Mouse (Mus musculus): Measurements from ENCODE around the gene Slc16a3.

Slc16a3 gene

GRCm38 (mm10) chr11:120973318-120973717 lies 25.0 kb downstream of the Slc16a3 start:
- no peak for DNase-seq (ENCODE audit: low spot score)

GRCm38 (mm10) chr11:120979711-120980426 lies 31.6 kb downstream of the Slc16a3 start:
- peak; percentile 32 for DNase-seq (ENCODE audit: low spot score)

GRCm38 (mm10) chr11:120980427-120981035 lies 32.3 kb downstream of the Slc16a3 start:
- peak; percentile 90 for DNase-seq (ENCODE audit: low spot score)

- no peak for DNase-seq (ENCODE audit: low spot score)
Measured at GRCm38 (mm10) chr11:120981661-120982060, 33.4 kb downstream of the Slc16a3 start.

- DNase-seq (ENCODE audit: low spot score) = no peak
Measured at GRCm38 (mm10) chr11:120982459-120982858, 34.2 kb downstream of the Slc16a3 start.

- DNase-seq (ENCODE audit: low spot score) = no peak
Measured at GRCm38 (mm10) chr11:120984448-120985330, 36.4 kb downstream of the Slc16a3 start.

- DNase-seq (ENCODE audit: low spot score) = no peak
Measured at GRCm38 (mm10) chr11:120987608-120988007, 39.3 kb downstream of the Slc16a3 start.

GRCm38 (mm10) chr11:120988410-120988809 lies 40.1 kb downstream of the Slc16a3 start:
- DNase-seq (ENCODE audit: low spot score) = no peak

- DNase-seq (ENCODE audit: low spot score) = no peak
Measured at GRCm38 (mm10) chr11:120989523-120989922, 41.2 kb downstream of the Slc16a3 start.

- no peak for DNase-seq (ENCODE audit: low spot score)
Measured at GRCm38 (mm10) chr11:120990126-120990781, 42.0 kb downstream of the Slc16a3 start.

- peak; percentile 94 for DNase-seq (ENCODE audit: low spot score)
Measured at GRCm38 (mm10) chr11:120990951-120991526, 42.8 kb downstream of the Slc16a3 start, which contains the start of gene Csnk1d. Gene Csnk1d (minus strand): TSS chr11:120991330.

GRCm38 (mm10) chr11:120991791-120992190 lies 43.5 kb downstream of the Slc16a3 start:
- DNase-seq (ENCODE audit: low spot score) = no peak

GRCm38 (mm10) chr11:120993080-120993479 lies 44.8 kb downstream of the Slc16a3 start:
- no peak for DNase-seq (ENCODE audit: low spot score)

GRCm38 (mm10) chr11:120993586-120993985 lies 45.3 kb downstream of the Slc16a3 start:
- no peak for DNase-seq (ENCODE audit: low spot score)

GRCm38 (mm10) chr11:120994741-120995140 lies 46.5 kb downstream of the Slc16a3 start:
- no peak for DNase-seq (ENCODE audit: low spot score)

GRCm38 (mm10) chr11:121001966-121002365 lies 53.7 kb downstream of the Slc16a3 start:
- DNase-seq (ENCODE audit: low spot score) = no peak

GRCm38 (mm10) chr11:121004281-121004680 lies 56.0 kb downstream of the Slc16a3 start:
- DNase-seq (ENCODE audit: low spot score) = no peak

- DNase-seq (ENCODE audit: low spot score) = no peak
Measured at GRCm38 (mm10) chr11:121006184-121006583, 57.9 kb downstream of the Slc16a3 start.

GRCm38 (mm10) chr11:121010044-121010755 lies 61.9 kb downstream of the Slc16a3 start:
- DNase-seq (ENCODE audit: low spot score) = no peak

Data from c-Kit-positive CD71-positive TER-119-positive erythroid progenitor cells, embryonic 14.5 days (primary cell).